Mouse (Mus musculus) MEL (cell line): Measurements from ENCODE around the gene Mei4.

Experiments used
- CTCF ChIP-seq, 3 experiments: IDR thresholded peaks in 2 of 3; conservative IDR thresholded peaks in 1 of 3; 2 replicates each; pipeline ENCODE4 v1.5.1; 2011 to 2012; ENCODE audit warnings: low read length in 3 of 3, low read depth in 2 of 3, mild to moderate bottlenecking in 2 of 3, improper control_type of control experiment in 1 of 3, inconsistent platforms in 1 of 3, mixed read lengths in 1 of 3, moderate library complexity in 1 of 3; ENCODE audit not compliant: control insufficient read depth in 1 of 3, insufficient read depth in 1 of 3, poor library complexity in 1 of 3, severe bottlenecking in 1 of 3
- GATA1 ChIP-seq: IDR thresholded peaks from 2 replicates; pipeline ENCODE4 v1.6.1; 2011; ENCODE audit warnings: low read depth, low read length, improper control_type of control experiment
- MAFK ChIP-seq: IDR thresholded peaks from 2 replicates; pipeline ENCODE4 v1.6.1; 2011; ENCODE audit warnings: low read depth, mild to moderate bottlenecking, low read length, improper control_type of control experiment, borderline replicate concordance
- MAX ChIP-seq: IDR thresholded peaks from 2 replicates; pipeline ENCODE4 v1.6.1; 2011; ENCODE audit warnings: low read length, improper control_type of control experiment
- ZMIZ1 ChIP-seq: IDR thresholded peaks from 2 replicates; pipeline ENCODE4 v1.6.1; 2012; ENCODE audit warnings: low read depth, mild to moderate bottlenecking, inconsistent platforms, low read length, improper control_type of control experiment, moderate library complexity

- no peak for TF ChIP-seq MAFK
- TF ChIP-seq CTCF (IDR thresholded peaks at IDR 0.05 in 2 of 3, conservative IDR thresholded peaks at IDR 0.05 in 1 of 3; ENCODE audit: control insufficient read depth in 1 of 3, insufficient read depth in 1 of 3, low read depth in 2 of 3, low read length in 3 of 3, poor library complexity in 1 of 3, severe bottlenecking in 1 of 3) = no peak
- no peak for TF ChIP-seq MAX
- no peak for TF ChIP-seq ZMIZ1
- TF ChIP-seq GATA1 = no peak
Observed at GRCm38 (mm10) chr9:81863888-81864234, 391 bp downstream of the Mei4 start.
